Mouse (Mus musculus) frontal cortex, adult (tissue): ENCODE measurements around the gene Mfsd12.

Source experiments
- ATAC-seq: cut with Nextera tagmentation; 2 replicates; pipeline ENCODE4 v1.9.2; 2017; ENCODE audit warnings: mild to moderate bottlenecking, moderate library complexity, mixed read lengths; ENCODE audit not compliant: low TSS enrichment

The Mfsd12 gene

DNA sequence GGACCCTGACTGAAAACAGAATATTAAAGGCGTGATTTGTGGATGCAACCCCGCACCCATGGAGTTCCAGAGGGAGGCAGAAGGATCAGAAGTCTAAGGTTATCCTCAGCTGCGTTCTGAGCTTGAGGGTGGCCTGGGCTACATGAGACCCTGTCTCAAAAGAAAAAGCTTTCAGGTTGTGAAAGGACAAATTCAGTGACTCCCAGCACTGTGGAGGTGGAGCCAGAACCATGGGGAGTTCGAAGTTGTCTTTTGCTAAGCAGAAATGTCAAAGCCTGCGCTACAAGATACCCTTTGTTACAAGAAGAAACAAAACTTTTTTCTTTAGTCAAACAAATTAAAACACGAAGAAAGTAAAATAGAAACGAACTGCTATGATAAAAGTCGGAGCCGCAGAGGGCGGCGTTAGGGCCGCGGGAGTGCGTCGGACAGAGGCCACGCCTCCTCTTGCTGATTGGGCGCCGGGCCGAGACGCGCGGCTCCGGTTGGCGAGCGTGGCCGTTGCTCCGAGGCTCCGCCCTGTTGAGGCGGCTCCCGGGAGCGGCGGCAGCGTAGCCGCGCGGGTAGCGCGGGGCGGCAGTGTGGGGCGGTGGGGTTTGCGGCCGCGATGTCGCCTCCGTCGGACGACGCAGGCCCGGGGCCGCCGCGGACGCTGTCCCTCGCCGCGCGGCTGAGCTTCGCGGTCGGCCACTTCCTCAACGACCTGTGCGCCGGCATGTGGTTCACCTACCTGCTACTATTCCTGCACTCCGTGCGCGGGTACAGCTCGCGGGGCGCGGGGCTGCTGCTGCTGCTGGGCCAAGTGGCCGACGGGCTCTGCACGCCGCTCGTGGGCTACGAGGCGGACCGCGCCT, at the start of gene Mfsd12:
TSS of gene Mfsd12 (plus strand) at position 501 of the 854 bp plus-strand sequence.
- peak; percentile 91 for ATAC-seq

DNA sequence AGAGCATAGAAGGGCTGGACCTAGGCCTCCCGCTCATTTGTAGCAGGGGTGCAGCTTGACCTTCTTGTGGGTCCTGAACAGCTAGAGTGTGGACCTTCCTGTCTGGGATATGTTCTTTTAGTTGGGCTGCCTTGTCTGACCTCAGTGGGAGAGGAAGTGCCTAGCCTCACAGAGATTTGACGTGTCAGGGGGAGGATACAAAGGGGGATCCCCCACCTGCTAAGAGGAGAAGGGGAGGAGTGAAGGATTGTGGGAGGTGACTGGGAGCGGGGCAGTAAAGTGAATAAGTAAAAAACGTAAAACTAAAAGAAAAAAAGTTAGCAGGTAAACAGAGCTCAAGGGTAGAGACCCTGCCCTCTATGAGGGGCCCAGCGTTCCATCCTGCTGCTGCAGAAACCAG, 47.7 kb upstream of the Mfsd12 start:
- no peak for ATAC-seq

DNA sequence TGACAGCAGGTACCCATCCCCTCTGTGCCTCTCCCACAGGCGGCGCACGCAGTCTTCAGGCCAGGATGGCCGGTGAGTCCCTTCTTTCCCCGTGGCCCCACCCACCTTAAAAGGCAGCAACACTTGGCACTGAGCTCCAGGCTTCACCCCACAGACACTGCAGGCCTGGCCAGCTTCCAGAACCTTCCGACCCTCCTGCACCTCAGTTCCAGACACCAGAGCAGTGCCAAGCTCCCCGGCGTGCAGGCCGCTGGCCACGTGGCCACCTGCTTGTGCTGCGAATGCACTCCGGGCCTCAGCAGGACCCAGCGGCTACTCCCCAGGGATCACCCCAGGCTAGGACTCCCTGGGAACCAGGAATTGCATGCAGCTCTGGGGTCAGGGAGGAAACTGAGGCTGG, 43.7 kb upstream of the Mfsd12 start:
- no peak for ATAC-seq

DNA sequence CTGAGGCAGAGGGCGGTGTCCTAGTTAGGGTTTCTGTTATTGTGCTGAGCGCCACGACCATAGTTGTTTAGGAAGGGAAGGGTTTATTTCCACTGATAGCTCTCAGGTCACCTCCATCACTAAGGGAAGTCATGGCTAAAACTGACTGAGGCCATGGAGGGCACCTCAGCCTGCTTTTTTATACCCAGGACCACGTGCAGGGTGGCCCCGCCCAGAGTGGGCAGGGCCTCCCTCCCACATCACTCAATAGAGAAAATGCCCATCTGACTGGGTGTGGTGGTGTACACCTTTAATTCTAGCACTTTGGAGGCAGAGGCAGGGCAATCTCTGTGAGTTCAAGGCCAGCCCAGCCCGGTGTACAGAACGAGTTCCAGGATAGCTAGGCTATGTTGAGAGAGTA, 43.1 kb upstream of the Mfsd12 start:
- ATAC-seq: no peak

DNA sequence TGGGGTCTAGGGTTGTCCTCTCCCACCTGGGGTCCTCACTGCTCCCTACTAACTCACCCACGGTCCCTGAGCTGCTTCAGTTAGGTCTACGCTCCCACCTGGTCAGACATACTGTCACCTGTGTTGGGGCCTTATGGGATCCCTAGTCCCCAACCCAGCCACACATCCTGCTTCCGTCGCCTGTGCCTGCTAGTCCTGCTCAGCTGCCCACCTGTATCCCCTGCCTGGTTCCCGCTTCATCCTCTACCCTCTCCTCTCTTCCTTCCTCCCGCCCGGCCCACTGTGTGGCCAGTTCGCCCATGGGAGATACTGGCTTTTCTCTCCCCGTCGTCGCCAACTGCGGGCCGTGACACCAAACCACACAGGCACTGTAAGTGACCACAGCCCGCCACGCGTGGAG, 41.7 kb upstream of the Mfsd12 start:
- ATAC-seq: no peak

DNA sequence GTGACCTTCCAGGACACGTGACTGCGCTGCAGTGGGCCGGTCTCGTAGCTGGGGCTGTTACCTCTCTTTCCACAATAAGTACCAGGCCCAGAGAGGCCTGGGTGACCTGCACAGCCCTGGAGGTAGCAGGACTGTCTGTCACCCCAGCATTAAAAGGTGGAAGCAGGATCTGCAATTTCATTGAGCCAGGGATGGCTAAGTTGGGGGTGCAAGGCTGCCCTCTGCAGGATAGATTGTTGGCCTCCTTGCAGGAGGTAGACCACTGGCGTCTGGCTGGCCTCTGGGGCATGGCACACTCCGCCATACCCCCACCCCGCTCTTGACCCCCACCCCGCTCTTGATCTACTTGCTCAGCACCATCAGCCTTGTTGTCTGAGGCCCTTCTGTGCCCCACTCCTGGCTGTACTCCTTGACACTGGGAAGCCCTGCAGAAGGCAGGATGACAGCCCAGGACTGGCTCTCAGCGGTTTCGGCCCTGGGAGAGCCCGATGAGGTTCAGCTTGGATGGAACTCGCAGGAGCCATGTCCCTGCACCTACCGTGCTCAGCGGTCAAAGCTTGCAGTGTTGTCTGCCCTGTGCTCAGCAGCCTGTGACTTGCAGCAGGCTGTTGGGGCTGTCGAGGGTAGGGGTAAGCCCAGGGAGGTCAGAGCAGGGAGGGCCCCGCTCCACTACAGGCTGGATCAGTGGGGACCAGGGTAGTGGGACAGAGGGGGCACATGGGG, 40.8 kb upstream of the Mfsd12 start:
- ATAC-seq: no peak

DNA sequence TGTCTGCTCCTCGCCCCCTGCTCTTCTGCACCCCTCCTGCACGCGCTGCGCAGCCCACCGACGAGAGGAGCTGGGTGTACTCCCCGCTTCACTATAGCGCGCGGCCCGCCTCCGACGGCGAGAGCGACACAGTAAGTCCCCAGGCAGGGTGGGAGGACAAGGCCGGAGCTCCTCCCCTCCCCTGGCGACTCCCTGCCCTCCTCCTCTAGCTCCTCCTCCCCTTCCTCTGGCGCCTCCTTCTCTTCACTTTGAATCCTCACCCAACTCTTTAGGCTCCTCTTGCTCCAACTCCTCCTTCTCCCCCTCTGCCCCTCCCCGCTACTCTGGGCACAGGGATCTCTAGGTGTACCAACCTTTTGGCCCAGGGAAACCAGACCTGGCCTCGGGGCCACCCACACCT, 40.0 kb upstream of the Mfsd12 start:
- ATAC-seq: no peak

DNA sequence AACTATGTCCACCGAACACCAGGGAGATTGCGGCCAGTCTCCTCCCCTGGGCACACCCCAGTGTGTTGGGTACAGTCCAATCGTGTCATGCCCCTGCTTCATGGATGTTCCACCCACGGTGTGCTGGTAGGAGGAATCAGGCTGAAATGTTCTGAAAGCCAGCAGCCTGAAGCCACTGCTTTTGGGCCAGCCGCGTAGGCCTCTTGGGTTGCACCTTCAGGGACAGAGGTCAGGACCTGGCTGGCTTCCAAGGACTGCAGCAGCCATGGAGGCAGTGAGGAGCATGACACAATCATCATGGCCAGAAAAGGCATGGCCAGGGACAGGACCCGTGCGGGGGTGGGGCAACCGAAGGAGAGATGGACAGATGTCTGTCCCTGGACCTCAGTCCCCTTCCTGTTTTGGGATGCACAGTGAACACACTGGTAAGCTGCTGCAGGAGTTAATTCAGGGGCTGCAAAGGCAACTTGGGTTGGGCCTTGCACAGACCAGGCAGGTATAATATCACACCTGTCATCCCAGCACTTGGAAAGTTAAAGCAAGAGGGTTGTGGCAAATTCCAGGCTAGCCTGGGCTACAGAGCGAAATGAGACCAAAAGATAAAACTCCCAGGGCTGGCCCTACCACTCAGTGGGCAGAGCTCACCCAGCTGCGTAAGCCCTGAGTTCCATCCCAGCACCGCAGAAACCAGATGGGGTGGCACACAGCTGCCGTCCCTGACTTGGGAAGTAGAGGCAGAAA, 38.5 kb upstream of the Mfsd12 start:
- no peak for ATAC-seq

DNA sequence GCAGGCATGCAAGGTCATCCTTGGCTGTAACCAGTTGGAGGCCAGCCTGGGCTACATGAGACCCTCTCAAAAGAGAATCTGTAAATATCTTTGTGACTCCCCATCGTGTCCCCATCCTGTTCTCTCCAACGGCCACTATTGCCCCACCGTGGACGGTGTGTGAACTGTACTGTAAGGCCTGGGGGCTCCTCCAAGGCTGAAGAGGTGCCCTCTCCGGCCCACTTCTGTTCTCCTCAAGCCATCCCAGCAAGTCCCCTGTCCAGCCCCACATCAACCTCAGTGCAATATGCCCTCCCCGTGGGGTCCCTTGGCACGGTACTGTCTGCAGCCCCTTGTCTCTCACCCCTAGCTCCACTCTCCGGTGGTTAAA, 38.0 kb upstream of the Mfsd12 start:
- ATAC-seq: no peak

DNA sequence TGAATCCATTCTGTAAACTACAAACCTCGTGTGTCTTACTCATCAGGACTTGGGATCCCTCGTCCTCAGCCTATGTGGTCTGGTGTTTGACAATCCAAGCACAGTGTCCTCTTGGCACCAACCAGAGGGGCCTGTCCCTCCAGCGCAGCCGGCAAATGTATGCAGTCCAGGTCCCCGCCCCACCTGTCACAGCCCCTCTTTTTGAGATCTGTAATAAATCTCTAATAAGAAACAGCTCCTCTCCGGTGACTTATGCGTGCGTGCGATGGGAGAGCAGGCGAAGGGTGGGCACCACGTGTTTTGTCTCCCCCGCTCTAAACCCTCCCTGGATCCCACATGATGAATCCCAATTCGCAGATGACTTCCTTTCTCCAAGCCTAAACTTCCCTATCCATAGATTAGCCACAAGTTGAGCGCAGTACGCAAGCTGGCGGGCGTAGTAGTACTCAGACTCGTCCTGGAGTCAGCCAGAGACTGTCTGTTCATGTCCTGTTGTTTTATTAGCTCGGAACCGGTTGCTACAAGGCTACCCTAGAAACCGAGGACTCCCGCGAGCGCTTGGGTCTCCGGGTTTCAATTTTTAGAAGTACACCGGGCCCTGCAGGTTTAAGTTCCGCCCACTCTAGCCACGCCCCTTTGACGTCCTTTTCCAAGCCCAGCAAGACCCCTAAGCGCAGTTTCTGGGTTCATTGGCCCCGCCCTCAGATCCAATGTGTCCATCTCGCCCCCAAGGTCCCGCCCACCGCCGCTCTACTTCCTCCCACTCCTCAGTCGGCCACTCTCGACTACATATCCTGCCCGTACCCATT, 37.3 kb upstream of the Mfsd12 start:
- ATAC-seq: peak; percentile 24; the same call in 1 of the 2 replicates

DNA sequence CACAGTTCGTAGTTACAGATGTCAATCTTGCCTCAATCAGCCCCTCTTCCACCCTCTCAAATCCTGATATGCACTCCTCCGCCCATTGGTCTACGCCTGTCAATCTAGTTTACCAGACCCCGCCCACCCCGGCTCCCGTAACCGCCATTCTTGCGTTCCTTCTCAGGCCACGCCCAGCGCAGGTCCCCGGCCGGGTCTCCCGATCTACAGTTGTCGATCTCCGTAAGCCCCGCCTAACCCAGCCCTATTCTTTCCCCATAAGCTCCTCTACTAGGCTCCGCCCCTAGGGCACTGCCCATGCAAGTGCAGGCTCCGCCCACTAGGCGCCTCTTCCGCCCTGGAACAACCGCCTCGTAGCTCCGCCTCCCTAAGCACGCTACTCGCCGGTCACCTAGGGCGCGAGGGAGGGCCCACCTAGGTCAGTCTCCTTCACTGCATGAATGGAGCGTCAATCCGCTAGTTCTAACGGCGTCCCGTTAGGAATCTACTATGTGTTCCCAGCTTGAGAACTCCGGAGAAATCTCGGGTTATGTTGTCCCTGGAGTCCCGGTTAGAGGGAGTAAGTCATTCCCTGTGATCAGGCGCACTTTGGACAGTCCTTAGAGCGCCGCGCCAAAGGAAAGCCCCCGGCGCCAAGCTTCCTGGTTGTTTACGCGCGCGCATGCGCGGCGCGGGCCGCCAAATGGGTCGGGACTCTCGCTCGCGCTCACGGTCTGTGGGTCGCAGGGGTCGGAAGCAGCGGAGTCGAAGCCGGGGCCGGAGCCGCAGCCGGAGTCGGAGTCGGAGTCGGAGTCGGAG, 36.5 kb upstream of the Mfsd12 start, which contains the start of gene Cactin:
TSS of gene Cactin (plus strand) at position 554 of the 798 bp plus-strand sequence.
- peak; percentile 78 for ATAC-seq

DNA sequence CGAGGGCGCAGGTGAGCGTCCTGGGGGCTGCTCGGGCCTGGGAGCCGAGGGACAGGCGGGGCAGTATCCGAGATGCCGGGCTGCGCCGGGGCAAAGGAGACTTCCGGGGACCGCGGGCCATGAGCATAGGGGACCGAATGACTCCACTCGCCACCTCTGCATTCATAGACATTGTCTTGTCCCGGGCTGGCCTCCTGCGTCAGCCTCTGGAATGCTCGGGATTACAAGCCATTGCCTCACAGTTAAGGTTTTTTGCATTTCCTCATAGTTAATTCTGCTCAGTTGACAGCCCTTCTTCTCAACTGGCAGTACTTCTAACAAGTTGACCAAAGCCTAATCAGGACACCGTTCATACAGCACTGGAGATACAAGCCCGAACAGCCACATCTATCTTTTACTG, 35.9 kb upstream of the Mfsd12 start:
- no peak for ATAC-seq

DNA sequence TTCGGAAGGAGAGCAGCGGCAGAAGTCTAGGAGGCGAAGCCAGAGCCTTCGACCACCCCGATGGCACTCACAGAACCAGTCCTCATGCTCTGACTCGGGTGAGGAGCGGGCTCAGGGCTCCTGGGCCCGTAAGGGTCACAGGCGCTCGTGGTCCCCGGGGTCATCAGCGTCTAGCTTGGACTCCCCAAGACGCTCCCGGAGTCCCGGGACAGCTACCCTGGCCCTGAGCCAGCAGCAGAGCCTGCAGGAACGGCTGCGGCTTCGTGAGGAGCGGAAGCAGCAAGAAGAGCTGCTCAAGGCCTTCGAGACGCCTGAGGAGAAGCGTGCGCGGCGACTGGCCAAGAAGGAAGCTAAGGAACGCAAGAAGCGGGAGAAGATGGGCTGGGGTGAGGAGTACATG, 34.8 kb upstream of the Mfsd12 start:
- no peak for ATAC-seq

DNA sequence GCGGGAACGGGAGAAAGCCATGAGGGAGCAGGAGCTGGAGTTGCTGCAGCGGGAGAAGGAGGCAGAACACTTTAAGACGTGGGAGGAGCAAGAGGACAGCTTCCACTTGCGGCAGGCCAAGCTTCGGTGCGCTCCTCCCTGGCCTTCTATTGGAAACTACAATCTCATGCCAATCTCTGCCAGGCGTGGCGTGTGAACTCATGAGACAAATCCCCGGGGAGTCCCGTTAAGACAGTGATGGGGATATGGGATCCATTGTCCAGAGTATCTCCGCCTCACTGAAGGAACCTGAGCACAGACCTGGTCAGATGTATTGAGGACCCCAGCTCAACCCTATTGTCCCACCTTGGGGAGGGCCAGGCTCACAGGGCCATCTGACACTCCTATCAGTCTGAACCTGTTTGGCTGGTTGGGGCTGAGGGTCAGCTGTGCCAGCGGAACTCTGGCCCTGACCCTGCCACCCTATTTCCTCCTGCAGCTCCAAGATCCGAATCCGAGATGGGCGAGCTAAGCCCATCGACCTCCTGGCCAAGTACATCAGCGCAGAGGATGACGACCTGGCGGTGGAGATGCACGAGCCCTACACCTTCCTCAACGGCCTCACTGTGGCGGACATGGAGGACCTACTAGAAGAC, 34.0 kb upstream of the Mfsd12 start:
- no peak for ATAC-seq

DNA sequence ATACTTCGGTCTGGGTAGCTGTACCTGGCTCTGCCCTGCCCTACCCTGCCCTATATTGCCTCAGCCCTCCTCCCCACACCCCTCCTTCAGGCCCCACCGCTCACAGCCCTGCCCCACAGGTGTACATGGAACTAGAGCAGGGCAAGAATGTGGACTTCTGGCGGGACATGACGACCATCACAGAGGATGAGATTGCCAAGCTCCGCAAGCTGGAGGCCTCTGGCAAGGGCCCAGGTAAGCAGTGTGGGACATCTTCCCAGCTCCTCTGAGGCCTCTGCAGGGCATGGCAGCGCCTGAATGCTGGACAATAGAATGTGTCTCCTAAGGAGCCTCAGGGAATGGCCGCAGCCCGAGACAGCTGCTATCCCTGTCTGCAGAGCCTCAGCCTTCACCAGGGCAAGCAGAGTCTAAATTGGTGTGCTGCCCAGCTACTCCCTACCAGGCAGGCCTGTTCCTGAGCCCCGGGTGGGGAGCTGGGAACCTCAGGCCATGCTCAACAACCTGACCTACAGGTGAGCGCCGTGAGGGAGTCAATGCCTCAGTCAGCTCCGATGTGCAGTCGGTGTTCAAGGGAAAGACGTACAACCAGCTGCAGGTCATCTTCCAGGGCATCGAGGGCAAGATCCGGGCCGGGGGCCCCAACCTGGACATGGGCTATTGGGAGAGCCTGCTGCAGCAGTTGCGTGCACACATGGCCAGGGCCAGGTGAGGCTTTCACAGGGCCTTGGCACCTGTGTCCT, 33.3 kb upstream of the Mfsd12 start:
- no peak for ATAC-seq

DNA sequence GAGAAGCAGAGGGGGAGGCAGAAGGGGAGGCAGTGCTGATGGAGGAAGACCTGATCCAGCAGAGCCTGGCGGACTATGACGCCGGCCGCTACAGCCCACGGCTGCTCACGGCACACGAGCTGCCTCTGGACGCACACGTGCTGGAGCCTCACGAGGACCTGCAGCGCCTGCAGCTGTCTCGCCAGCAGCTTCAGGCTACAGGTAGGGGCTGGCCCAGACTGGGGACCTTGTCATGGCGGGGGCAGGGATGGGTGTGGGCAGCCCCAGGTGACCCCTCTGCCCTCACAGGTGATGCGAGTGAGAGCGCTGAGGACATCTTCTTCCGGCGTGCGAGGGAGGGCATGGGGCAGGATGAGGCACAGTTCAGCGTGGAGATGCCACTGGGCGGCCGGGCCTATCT, 32.1 kb upstream of the Mfsd12 start:
- no peak for ATAC-seq

DNA sequence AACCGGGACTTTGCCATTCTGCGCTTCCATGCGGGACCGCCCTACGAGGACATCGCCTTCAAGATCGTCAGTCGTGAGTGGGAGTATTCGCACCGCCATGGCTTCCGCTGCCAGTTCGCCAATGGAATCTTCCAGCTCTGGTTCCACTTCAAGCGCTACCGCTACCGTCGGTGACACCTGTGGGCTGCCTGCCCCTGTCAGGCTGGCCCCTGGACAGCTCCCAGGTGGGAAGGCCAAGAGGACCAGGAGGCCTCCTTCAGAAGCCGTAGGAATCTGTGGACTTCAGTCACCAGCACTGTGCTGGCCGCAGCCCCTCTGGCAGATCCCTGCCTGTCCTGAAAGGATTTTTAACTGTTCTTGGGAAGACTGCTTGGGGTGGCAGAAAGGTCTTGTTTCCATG, 31.5 kb upstream of the Mfsd12 start:
- no peak for ATAC-seq

DNA sequence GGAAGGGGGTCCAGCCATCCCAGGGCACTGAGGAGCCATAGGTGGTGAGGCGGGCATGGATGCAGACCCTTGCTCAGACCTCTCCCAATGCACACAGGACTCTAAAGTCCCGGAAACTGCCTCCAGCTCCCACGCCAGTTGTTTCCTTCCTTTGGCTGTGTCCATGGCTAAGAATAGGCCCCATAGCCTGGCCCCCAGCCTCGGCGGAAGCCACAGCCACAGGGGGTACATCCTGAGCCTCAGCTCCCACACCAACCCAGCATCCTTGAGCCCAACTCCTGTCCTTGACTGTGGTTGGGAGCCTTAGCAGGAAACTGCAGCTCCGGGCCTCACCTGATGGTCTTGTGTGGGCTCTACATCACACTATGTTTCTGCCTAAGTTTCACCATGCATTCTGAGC, 30.4 kb upstream of the Mfsd12 start:
- no peak for ATAC-seq

DNA sequence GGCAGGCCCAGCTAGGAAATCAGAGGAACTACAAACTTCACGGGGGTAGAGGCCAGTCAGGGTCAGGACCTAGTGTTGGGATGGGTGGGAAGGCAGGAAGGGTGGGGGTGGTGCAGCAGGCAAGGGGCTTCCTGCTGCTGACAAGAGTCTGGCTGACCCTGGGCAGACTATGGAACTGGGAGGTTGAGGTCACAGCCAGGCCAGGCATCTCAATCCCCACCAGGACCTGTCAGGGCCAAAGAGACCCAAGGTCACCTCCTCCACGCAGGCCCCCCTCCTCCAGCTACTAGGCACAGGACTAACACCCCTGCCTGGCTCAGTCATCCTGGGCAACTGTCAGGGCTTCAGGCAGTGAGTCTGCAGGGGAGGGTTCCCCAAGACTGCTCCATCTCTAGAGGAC, 29.3 kb upstream of the Mfsd12 start:
- ATAC-seq: no peak

DNA sequence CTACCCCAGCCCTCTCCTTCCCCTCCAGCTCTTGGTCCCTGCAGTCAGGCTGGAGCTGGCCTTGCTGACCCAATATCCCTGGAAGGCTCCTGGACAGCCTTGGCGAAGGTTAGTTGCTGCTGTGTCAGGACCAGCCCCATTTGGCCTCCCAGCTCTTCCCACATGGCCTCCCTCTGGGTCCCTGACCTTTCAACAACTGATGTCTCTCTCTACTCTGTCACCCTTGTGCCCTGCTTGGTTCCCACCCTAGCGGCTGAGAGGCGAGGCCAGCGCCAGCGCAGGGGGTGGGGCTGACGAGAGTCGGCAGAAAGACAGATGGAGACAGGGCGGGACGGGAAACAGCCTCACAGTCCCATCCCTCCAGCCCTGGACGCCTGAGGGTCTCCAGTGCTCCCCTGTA, 28.9 kb upstream of the Mfsd12 start, which contains the start of gene Tbxa2r:
TSS of gene Tbxa2r (plus strand) at position 346 of the 400 bp plus-strand sequence.
- no peak for ATAC-seq
